Mouse (Mus musculus): ENCODE results near the gene C130026I21Rik. TPM values are rescaled to one million over a fixed set of nuclear protein-coding genes. Genes with fewer than 3 reads are reported as not detected.

Gene C130026I21Rik
- polyA plus RNA-seq, 1 experiment from 2014 or later = 0.40 TPM

DNA sequence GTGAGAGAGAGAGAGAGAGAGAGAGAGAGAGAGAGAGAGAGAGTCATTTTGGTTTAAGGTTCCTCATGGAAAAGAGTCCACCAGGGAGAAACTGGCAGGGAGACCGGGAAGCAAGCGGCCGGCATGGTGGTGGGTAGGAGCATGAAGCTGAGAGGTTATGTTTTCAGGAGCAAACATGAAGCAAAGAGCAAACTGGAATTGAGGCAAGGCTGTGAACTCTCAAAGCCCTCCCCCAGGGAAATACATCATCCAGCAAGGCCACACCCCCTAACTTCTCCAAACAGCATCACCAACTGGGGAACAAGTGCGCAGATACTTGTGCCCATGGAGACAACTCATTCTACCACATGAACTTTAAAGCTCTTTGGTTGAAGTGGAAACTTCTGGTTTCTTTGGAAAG is 326.8 kb downstream of the C130026I21Rik start:
- WGBS = 97% methylated on average over 4 of the region's 4 CpGs
- Histone ChIP-seq H3K36me3 (replicated peaks) (no peaks in the 10 kb centered on the region), H3K27ac (no peak overlapping the region), H3K9me3 (no peaks in the 10 kb centered on the region), H3K4me1 (no peaks in the 10 kb centered on the region), H3K4me3 (no peak overlapping the region), H3K4me2 (no peak overlapping the region), H3K9ac (no peak overlapping the region), H3K27me3 (replicated peaks) (no peaks in the 10 kb centered on the region)
- ATAC-seq (replicated peaks) = no peak

Small RNA genes lying within 50 kb of the gene (microRNA-seq; reads per million reads assigned to microRNA genes)
- gene Gm27907 = not detected

Other genes starting within 250 kb of the C130026I21Rik start
- not detected in 2 replicates for gene Gm10553, start 170.4 kb downstream of the C130026I21Rik start, polyA plus RNA-seq (2015; fragmentation: Nextera tagmentation; extraction: Ambion mirVana)
- gene A530032D15Rik, start 160.7 kb downstream of the C130026I21Rik start, polyA plus RNA-seq (2015; fragmentation: Nextera tagmentation; extraction: Ambion mirVana) = not detected in 2 replicates

All from midbrain, embryonic 15.5 days (tissue).